Mouse (Mus musculus) embryonic facial prominence, embryonic 11.5 days (tissue): ENCODE results near the gene Mss51. TPM values are rescaled to one million over a fixed set of nuclear protein-coding genes. Genes with fewer than 3 reads are reported as not detected.
A peak's percentile ranks its signal among the peaks of the same experiment; 100 is the strongest.

ENCODE experiments used
- ATAC-seq: fragments of 200-750 bp; cut with Nextera tagmentation; replicated peaks from 2 replicates; pipeline ENCODE4 v1.8.0; 2017; ENCODE audit warnings: low read depth; ENCODE audit not compliant: insufficient number of reproducible peaks, low FRiP score, low TSS enrichment
- DNase-seq: peaks from one replicate; pipeline ENCODE4 v3.0.0-alpha.2; 2015; ENCODE audit warnings: low spot score
- H3K27ac ChIP-seq: fragments of 300-500 bp; sonication (generic); replicated peaks from 2 replicates; pipeline ENCODE4 v1.5.1; 2014; ENCODE audit warnings: mild to moderate bottlenecking, low read depth, low read length, control low read depth
- H3K27me3 ChIP-seq: fragments of 300-500 bp; sonication (generic); 2 replicates; pipeline ENCODE4 v1.6.1; 2014; ENCODE audit warnings: mild to moderate bottlenecking, low read length, moderate library complexity, mixed read lengths; ENCODE audit not compliant: control insufficient read depth, insufficient read depth
- H3K36me3 ChIP-seq: fragments of 300-500 bp; sonication (generic); replicated peaks from 2 replicates; pipeline ENCODE4 v1.6.1; 2014; ENCODE audit warnings: low read depth, mild to moderate bottlenecking, low read length, moderate library complexity, mixed read lengths; ENCODE audit not compliant: control insufficient read depth, insufficient read depth
- H3K4me1 ChIP-seq: fragments of 300-500 bp; sonication (generic); 2 replicates; pipeline ENCODE4 v1.6.1; 2014; ENCODE audit warnings: low read length, mixed read lengths; ENCODE audit not compliant: control insufficient read depth, insufficient read depth
- H3K4me2 ChIP-seq: fragments of 300-500 bp; sonication (generic); 2 replicates; pipeline ENCODE4 v1.6.1; 2014; ENCODE audit warnings: low read depth, mild to moderate bottlenecking, control low read depth, low read length, moderate library complexity
- H3K4me3 ChIP-seq: fragments of 300-500 bp; sonication (generic); 2 replicates; pipeline ENCODE4 v1.5.1; 2014; ENCODE audit warnings: low read depth, low read length, control low read depth
- H3K9ac ChIP-seq: fragments of 300-500 bp; sonication (generic); replicated peaks from 2 replicates; pipeline ENCODE4 v1.6.1; 2014; ENCODE audit warnings: mild to moderate bottlenecking, control low read depth, low read length
- H3K9me3 ChIP-seq: fragments of 300-500 bp; sonication (generic); replicated peaks from 2 replicates; pipeline ENCODE4 v1.6.1; 2016; ENCODE audit warnings: mild to moderate bottlenecking, low read length, inconsistent platforms, mixed read lengths; ENCODE audit not compliant: control insufficient read depth
- WGBS: fragments of 180-500 bp; shearing (Covaris S2); extraction: QIAGEN DNeasy Blood & Tissue Kit; methylation state at CpG from one replicate; pipeline ENCODE4 v1.1.7; 2014; 5-methylcytosine and 5-hydroxymethylcytosine counted together
- polyA plus RNA-seq: library from polyadenylated mRNA; unstranded; fragments of >200 nt; fragmentation: Nextera tagmentation; extraction: Ambion mirVana; gene quantifications from 2 replicates; pipeline ENCODE4 v1.2.1, GENCODE M21; 2014

Gene Mss51
- polyA plus RNA-seq, 1 experiment from 2014 or later, result 0.66 TPM

DNA sequence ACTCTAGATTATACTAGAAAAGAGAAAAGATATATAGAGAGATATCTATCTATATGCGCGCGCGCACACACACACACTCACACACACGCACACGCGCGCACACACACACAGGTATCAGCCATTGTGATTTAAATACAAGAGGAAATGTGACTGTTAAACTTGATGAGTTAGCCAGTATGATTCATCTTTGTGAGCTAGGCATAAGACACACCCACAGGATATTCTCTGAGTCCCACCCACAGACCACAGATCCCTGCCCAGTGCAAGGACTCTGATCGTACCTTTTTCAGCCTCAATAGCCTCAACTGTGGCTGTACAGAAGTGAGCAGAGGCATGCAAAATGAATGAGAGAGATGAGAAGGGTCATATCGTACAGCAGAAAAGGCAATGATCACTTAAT, 6.3 kb upstream of the Mss51 start:
- H3K9me3 ChIP-seq, result no peaks in the 10 kb centered on the region
- H3K27ac ChIP-seq, result no peak overlapping the region
- no peak for DNase-seq
- H3K4me3 ChIP-seq, result no peak overlapping the region
- no peaks in the 10 kb centered on the region; the same call in none of the 2 replicates for H3K36me3 ChIP-seq
- no peaks in the 10 kb centered on the region for H3K27me3 ChIP-seq
- H3K4me2 ChIP-seq, result no peak overlapping the region
- ATAC-seq, result no peak
- 94% methylated on average over 10 of the region's 10 CpGs for WGBS
- no peaks in the 10 kb centered on the region for H3K4me1 ChIP-seq
- H3K9ac ChIP-seq, result no peak overlapping the region

DNA sequence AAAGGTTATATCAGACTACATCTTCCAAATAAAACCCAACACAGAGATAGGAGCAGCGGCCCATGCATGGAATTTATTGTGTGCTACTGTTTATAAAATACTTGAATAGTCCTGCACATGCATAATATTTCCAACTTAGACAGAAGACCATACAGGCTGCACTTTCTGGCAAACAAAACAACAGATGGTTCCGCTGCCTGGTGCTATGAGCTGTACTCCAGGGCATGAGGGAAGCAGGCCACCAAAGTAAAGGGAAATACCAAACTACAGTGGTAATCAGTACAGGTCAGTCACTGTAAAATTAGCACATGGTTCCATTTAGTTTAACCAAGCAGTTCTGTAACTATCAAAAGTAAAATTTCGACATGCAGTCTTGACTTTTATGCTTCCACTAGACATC, 3.3 kb upstream of the Mss51 start:
- H3K36me3 ChIP-seq, result no peaks in the 10 kb centered on the region; the same call in none of the 2 replicates

DNA sequence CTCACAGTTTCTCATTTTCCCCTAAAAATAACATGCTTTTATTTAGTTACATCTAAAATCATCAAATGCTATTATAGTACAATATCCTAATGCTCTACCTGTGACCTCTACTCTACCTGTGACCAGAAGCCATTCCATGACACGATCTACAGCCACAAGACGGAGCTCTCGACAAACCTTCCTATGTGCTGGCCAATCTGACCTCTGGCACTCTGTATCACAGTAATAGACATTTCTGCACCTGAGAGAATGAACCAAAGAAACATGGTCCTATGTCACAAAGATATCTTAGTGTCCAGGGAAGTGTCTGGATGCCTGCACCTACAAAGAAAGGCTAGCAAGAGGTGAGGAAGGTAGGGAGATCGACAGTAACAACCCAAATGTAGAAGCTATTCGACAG, 10.7 kb downstream of the Mss51 start:
- Histone ChIP-seq H3K27me3 (no peaks in the 10 kb centered on the region), H3K36me3 (no peaks in the 10 kb centered on the region; the same call in 1 of the 2 replicates), H3K4me1 (no peaks in the 10 kb centered on the region), H3K4me2 (no peak overlapping the region), H3K4me3 (no peak overlapping the region), H3K9me3 (no peaks in the 10 kb centered on the region), H3K27ac (no peak overlapping the region), H3K9ac (no peak overlapping the region)
- ATAC-seq (no peak), DNase-seq (no peak)
- WGBS, result 93% methylated on average over 5 of the region's 5 CpGs

More for the DNA sequence above, 3.3 kb upstream of the Mss51 start:
- no peak overlapping the region for H3K4me3 ChIP-seq
- no peaks in the 10 kb centered on the region for H3K27me3 ChIP-seq
- H3K4me1 ChIP-seq, result no peaks in the 10 kb centered on the region
- no peak overlapping the region for H3K9ac ChIP-seq
- 74% methylated on average over 3 of the region's 3 CpGs for WGBS
- ATAC-seq, result no peak
- peak; percentile 42 for DNase-seq
- no peak overlapping the region for H3K27ac ChIP-seq
- no peaks in the 10 kb centered on the region for H3K9me3 ChIP-seq
- no peak overlapping the region for H3K4me2 ChIP-seq

DNA sequence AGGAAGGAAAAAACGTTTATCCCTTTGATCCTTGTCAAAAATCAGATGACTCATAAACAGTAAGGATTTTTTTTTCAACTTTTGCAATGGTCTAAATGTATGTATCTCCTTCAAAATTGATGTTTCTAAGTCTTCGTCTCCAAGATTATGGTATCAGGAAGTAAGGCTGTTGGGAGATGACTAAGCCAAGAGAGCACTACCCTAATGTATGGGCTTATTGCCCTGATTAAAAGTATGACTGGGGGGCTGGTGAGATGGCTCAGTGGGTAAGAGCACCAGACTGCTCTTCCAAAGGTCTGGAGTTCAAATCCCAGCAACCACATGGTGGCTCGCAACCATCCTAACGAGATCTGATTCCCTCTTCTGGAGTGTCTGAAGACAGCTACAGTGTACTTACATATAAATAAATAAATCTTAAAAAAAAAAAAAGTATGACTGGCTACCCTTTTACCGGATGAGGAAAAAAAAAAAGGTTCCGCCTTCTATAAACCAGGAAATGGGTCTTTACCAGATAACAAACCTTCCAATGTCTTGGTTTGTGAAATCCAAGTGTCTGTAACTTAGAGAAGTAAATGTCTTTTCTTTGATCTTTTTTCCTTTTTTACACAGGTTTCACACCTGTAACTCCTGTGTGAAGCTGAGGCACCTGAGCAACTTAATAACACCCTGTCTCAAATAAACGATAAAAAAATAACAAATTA, 14.5 kb downstream of the Mss51 start:
- Histone ChIP-seq H3K9ac (no peak overlapping the region), H3K36me3 (no peaks in the 10 kb centered on the region; the same call in 1 of the 2 replicates), H3K4me1 (no peaks in the 10 kb centered on the region), H3K27ac (no peak overlapping the region), H3K27me3 (no peaks in the 10 kb centered on the region), H3K4me3 (no peak overlapping the region), H3K9me3 (no peaks in the 10 kb centered on the region), H3K4me2 (no peak overlapping the region)
- 86% methylated on average over 7 of the region's 7 CpGs for WGBS
- DNase-seq, result no peak
- no peak for ATAC-seq

DNA sequence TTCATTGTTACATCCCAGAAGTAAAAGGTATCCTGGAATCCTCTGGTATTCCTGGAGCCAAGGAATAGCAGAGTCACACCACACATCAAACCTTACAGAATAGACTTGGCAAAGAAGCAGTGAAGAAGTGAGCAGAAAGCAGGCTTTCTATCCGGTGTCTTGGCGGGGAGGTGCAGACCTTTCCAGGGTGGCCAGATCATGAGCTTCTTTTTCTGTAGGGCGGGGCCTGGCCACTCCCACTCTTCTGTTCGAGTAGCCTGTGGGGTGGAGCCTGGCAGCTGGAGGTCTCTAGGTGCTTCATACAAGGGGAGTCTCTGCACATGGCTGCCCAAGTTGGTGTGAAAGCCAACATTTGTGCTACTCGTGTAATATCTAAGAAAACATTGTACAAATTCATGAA, 15.5 kb downstream of the Mss51 start:
- H3K4me1 ChIP-seq, result no peaks in the 10 kb centered on the region
- no peak overlapping the region for H3K4me3 ChIP-seq
- no peak overlapping the region for H3K27ac ChIP-seq
- no peaks in the 10 kb centered on the region for H3K9me3 ChIP-seq
- ATAC-seq, result no peak
- H3K4me2 ChIP-seq, result no peak overlapping the region
- H3K27me3 ChIP-seq, result no peaks in the 10 kb centered on the region
- no peak for DNase-seq
- H3K36me3 ChIP-seq, result no peaks in the 10 kb centered on the region; the same call in 1 of the 2 replicates
- H3K9ac ChIP-seq, result no peak overlapping the region
- 24% methylated on average over 5 of the region's 5 CpGs for WGBS

DNA sequence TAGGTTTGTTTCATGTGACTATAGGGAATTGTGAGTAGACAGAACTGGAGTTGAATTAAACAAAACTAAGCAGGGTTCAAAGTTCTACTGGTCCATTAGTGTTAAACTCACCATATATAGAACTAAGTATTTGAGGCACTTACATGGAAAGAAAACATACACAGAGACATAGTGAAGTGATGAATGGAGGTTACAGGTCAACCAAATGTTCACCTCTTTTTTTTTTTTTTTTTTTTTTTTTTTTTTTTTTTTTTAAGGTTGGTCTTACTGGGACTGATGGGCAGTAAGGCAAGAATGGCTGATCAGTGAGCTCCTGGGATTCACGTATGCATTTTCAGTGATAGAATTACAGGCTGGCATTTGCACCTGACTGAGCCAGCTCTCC, 16.5 kb downstream of the Mss51 start:
- no peaks in the 10 kb centered on the region for H3K4me1 ChIP-seq
- no peaks in the 10 kb centered on the region for H3K9me3 ChIP-seq
- H3K4me3 ChIP-seq, result peak overlapping the region; percentile 65
- no peak overlapping the region; the same call in 1 of the 2 replicates for H3K9ac ChIP-seq
- H3K4me2 ChIP-seq, result peak overlapping the region; percentile 75
- no peaks in the 10 kb centered on the region for H3K27me3 ChIP-seq
- ATAC-seq (no peak), DNase-seq (no peak)
- WGBS, result 54% methylated on average over 1 of the region's 1 CpGs
- no peaks in the 10 kb centered on the region for H3K36me3 ChIP-seq
- H3K27ac ChIP-seq, result no peak overlapping the region

DNA sequence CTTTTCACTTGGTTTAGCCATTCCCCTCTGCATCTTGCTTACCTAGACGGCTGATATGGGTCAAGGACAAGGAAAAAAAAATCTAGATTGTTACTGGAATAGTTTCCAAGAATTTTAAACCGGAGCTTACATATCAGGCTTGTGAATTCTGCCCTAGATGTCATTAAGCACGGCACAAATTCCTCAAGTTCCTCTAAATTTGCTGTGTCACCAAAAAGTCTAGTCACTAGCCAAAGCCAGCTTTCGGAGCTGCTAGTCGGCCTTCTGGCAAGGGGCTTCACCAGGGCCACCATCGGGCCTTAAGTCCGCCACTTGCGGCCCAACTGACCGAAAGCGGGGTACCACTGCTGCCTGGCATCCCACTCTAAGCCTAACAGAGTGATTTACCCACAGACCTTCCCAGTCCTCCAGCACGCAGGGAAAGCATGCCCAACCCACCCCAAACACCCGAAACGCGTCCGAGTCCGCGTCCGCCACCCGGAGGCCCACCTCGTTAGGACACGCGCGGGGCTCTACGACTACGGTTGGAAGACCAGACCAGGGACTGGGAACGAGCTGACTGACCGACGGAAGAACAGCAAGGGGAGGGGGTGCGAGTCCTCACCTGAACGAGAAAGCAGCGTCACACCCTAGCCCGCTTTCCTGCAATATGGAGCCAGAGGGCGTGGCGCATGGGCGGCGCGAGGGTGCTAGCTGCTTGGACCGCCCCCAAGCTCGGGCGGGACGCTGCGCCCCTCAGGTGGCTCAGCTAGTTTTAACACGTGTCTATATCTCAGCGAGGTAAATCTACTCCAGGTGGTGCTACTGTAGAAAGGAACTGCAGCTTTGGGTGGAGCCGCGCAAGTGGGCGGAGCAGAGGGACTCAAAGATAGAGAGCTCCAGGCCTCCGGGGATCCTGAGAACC, 17.2 kb downstream of the Mss51 start, which contains the start of gene Anxa7:
Gene Anxa7, minus strand, starts transcription at position 843 of the 904 bp plus-strand sequence.
- Histone ChIP-seq H3K4me3 (peak within 1 kb of the TSS; percentile 65), H3K27me3 (no peaks in the 10 kb centered on the region), H3K27ac (peak within 1 kb of the TSS; percentile 65), H3K9me3 (no peaks in the 10 kb centered on the region), H3K9ac (peak within 1 kb of the TSS; percentile 62), H3K4me2 (peak within 1 kb of the TSS; percentile 75), H3K4me1 (no peaks in the 10 kb centered on the region), H3K36me3 (no peaks in the 10 kb centered on the region)
- peak; percentile 91 for ATAC-seq
- DNase-seq, result peak; percentile 85
- under 1% methylated on average over 48 of the region's 48 CpGs for WGBS

DNA sequence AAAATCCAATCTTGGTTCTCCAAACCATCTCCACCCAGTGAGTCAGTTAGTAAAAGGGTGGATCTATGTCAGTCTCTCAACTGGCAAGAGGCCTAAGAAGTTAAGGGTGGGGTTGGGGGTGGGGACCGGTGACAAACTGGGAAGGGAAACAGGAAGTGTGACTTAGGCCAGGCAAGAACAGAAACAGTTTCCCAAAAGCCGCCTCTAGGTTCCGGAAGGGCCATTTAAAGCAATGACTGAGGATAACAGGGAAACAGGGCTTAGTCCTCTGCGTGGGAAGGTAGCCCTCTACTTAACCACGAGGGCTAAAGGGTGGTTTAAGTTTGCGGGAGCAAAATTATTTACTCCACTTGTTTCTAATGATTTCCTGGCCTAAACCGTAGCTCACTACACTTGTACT, 17.9 kb downstream of the Mss51 start:
- DNase-seq, result peak; percentile 48
- Histone ChIP-seq H3K36me3 (no peaks in the 10 kb centered on the region), H3K4me1 (no peaks in the 10 kb centered on the region), H3K9ac (no peak overlapping the region), H3K27ac (no peak overlapping the region), H3K4me3 (peak overlapping the region; percentile 65), H3K27me3 (no peaks in the 10 kb centered on the region), H3K4me2 (peak overlapping the region; percentile 28), H3K9me3 (no peaks in the 10 kb centered on the region)
- 6% methylated on average over 7 of the region's 7 CpGs for WGBS
- no peak for ATAC-seq
